Mouse (Mus musculus): ENCODE measurements around the gene Pkd1l3. TPM values are rescaled to one million over a fixed set of nuclear protein-coding genes. Genes with fewer than 3 reads are reported as not detected.

Gene Pkd1l3
- total and polyA plus RNA-seq, 3 experiments = 2.6 to 7.4 TPM; not detected in 1

GRCm38 (mm10) chr8:109628638-109629037 is 14.3 kb downstream of the Pkd1l3 start:
- no peak overlapping the region for H3K4me3 ChIP-seq (ENCODE audit: control insufficient read depth in 1 of 2, insufficient read depth in 1 of 2, low read depth in 2 of 2, low read length in 2 of 2)
- no peak overlapping the region for H3K9ac ChIP-seq (ENCODE audit: control insufficient read depth, low read depth, low read length, poor library complexity, severe bottlenecking)
- H3K79me2 ChIP-seq (ENCODE audit: control insufficient read depth, insufficient read depth, low read length, poor library complexity) = no peaks in the 10 kb centered on the region
- H3K9me3 ChIP-seq (replicated peaks; ENCODE audit: insufficient read depth, low read length) = no peaks in the 10 kb centered on the region
- no peak for TF ChIP-seq MAFK (IDR thresholded peaks at IDR 0.05; ENCODE audit: borderline replicate concordance, low read depth, low read length)
- no peak for TF ChIP-seq MEF2A (IDR thresholded peaks at IDR 0.05; ENCODE audit: extremely low read depth, insufficient replicate concordance, low read depth, low read length, poor library complexity, severe bottlenecking)
- no peak for TF ChIP-seq EP300 (IDR thresholded peaks at IDR 0.05; ENCODE audit: low read depth in 1 of 2, low read length in 2 of 2)
- TF ChIP-seq E2F4 (IDR thresholded peaks at IDR 0.05; ENCODE audit: borderline replicate concordance, low read depth, low read length) = no peak
- TF ChIP-seq JUND (IDR thresholded peaks at IDR 0.05; ENCODE audit: low read depth, low read length) = no peak
- TF ChIP-seq SMC3 (IDR thresholded peaks at IDR 0.05; ENCODE audit: low read depth, low read length) = no peak
- no peak for TF ChIP-seq NRF1 (IDR thresholded peaks at IDR 0.05; ENCODE audit: insufficient read depth, low read depth, low read length, poor library complexity, severe bottlenecking)
- TF ChIP-seq HCFC1 (IDR thresholded peaks at IDR 0.05; ENCODE audit: low read depth, low read length) = no peak
- no peak for TF ChIP-seq UBTF (IDR thresholded peaks at IDR 0.05; ENCODE audit: borderline replicate concordance, insufficient read depth, low read depth, low read length)
- TF ChIP-seq GABPA (IDR thresholded peaks at IDR 0.05; ENCODE audit: low read depth, low read length) = no peak
- TF ChIP-seq TBP (IDR thresholded peaks at IDR 0.05; ENCODE audit: low read depth, low read length) = no peak
- TF ChIP-seq POLR2A (IDR thresholded peaks at IDR 0.05; ENCODE audit: control insufficient read depth in 1 of 2, insufficient read depth in 1 of 2, low read depth in 1 of 2, low read length in 2 of 2, poor library complexity in 1 of 2) = no peak
- no peaks in the 10 kb centered on the region for H3K36me3 ChIP-seq (ENCODE audit: control insufficient read depth in 1 of 2, insufficient read depth in 2 of 2, low read length in 2 of 2)
- DNase-seq (ENCODE audit: low read depth, low spot score) = no peak
- H3K4me1 ChIP-seq (ENCODE audit: control insufficient read depth in 1 of 2, insufficient read depth in 2 of 2, low read length in 2 of 2) = no peaks in the 10 kb centered on the region; a peak in 1 of 4 replicates
- no peak overlapping the region for H3K27ac ChIP-seq (ENCODE audit: control insufficient read depth, low read depth, low read length)
- no peaks in the 10 kb centered on the region for H3K27me3 ChIP-seq (ENCODE audit: control insufficient read depth in 1 of 2, insufficient read depth in 2 of 2, low read length in 2 of 2)

DNA sequence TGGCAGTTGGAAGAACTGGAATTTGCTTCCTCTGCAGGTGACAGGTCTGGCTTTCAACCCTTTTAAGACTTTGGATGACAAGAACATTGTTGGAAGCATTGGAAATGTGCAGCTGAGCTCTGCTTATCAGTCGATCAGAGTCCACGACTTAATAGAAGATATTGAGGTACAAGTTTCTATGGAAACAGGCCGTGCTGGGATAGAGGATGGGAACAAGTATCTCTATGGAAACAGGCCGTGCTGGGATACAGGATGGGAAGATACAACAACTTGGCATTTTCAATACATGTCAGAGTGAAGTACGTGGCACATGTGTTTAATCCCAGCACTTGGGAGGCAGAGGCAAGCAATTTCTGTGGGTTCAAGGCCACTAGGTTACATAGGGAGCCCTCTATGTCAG is 18.2 kb downstream of the Pkd1l3 start:
- H3K36me3 ChIP-seq (ENCODE audit: control insufficient read depth in 1 of 2, insufficient read depth in 2 of 2, low read length in 2 of 2) = no peaks in the 10 kb centered on the region
- no peak overlapping the region for H3K27ac ChIP-seq (ENCODE audit: control insufficient read depth, low read depth, low read length)

GRCm38 (mm10) chr8:109635146-109635545 is 20.8 kb downstream of the Pkd1l3 start:
- H3K36me3 ChIP-seq (ENCODE audit: control insufficient read depth in 1 of 2, insufficient read depth in 2 of 2, low read length in 2 of 2) = no peaks in the 10 kb centered on the region
- TF ChIP-seq MEF2A (IDR thresholded peaks at IDR 0.05; ENCODE audit: extremely low read depth, insufficient replicate concordance, low read depth, low read length, poor library complexity, severe bottlenecking) = no peak
- no peak for TF ChIP-seq ELF1 (IDR thresholded peaks at IDR 0.05; ENCODE audit: low read depth, low read length)
- TF ChIP-seq EP300 (IDR thresholded peaks at IDR 0.05; ENCODE audit: low read depth in 1 of 2, low read length in 2 of 2) = no peak
- no peak for TF ChIP-seq E2F4 (IDR thresholded peaks at IDR 0.05; ENCODE audit: borderline replicate concordance, low read depth, low read length)
- no peak for TF ChIP-seq MAZ (IDR thresholded peaks at IDR 0.05; ENCODE audit: low read depth, low read length)
- TF ChIP-seq JUND (IDR thresholded peaks at IDR 0.05; ENCODE audit: low read depth, low read length) = no peak
- no peak for TF ChIP-seq CTCF (IDR thresholded peaks at IDR 0.05 in 2 of 3, conservative IDR thresholded peaks at IDR 0.05 in 1 of 3; ENCODE audit: control insufficient read depth in 1 of 3, insufficient read depth in 1 of 3, low read depth in 2 of 3, low read length in 3 of 3, poor library complexity in 1 of 3, severe bottlenecking in 1 of 3)
- TF ChIP-seq TAL1 (IDR thresholded peaks at IDR 0.05; ENCODE audit: low read length) = no peak

More for the DNA sequence above, 18.2 kb downstream of the Pkd1l3 start:
- Histone ChIP-seq H3K9ac (ENCODE audit: control insufficient read depth, low read depth, low read length, poor library complexity, severe bottlenecking) (no peak overlapping the region), H3K9me3 (replicated peaks; ENCODE audit: insufficient read depth, low read length) (no peaks in the 10 kb centered on the region), H3K27me3 (ENCODE audit: control insufficient read depth in 1 of 2, insufficient read depth in 2 of 2, low read length in 2 of 2) (no peaks in the 10 kb centered on the region), H3K4me1 (ENCODE audit: control insufficient read depth in 1 of 2, insufficient read depth in 2 of 2, low read length in 2 of 2) (no peaks in the 10 kb centered on the region; a peak in 1 of 4 replicates), H3K4me3 (ENCODE audit: control insufficient read depth in 1 of 2, insufficient read depth in 1 of 2, low read depth in 2 of 2, low read length in 2 of 2) (no peak overlapping the region), H3K79me2 (ENCODE audit: control insufficient read depth, insufficient read depth, low read length, poor library complexity) (no peaks in the 10 kb centered on the region)
- no peak for DNase-seq (ENCODE audit: low read depth, low spot score)
- no peak for TF ChIP-seq MEF2A (IDR thresholded peaks at IDR 0.05; ENCODE audit: extremely low read depth, insufficient replicate concordance, low read depth, low read length, poor library complexity, severe bottlenecking)
- TF ChIP-seq SMC3 (IDR thresholded peaks at IDR 0.05; ENCODE audit: low read depth, low read length) = no peak
- no peak for TF ChIP-seq ZC3H11A (IDR thresholded peaks at IDR 0.05; ENCODE audit: low read depth, low read length)

More at GRCm38 (mm10) chr8:109635146-109635545, 20.8 kb downstream of the Pkd1l3 start:
- H3K9ac ChIP-seq (ENCODE audit: control insufficient read depth, low read depth, low read length, poor library complexity, severe bottlenecking) = no peak overlapping the region
- H3K4me3 ChIP-seq (ENCODE audit: control insufficient read depth in 1 of 2, insufficient read depth in 1 of 2, low read depth in 2 of 2, low read length in 2 of 2) = no peak overlapping the region
- no peak for DNase-seq (ENCODE audit: low read depth, low spot score)
- no peak overlapping the region for H3K27ac ChIP-seq (ENCODE audit: control insufficient read depth, low read depth, low read length)
- no peaks in the 10 kb centered on the region for H3K9me3 ChIP-seq (replicated peaks; ENCODE audit: insufficient read depth, low read length)
- no peaks in the 10 kb centered on the region; a peak in 1 of 4 replicates for H3K4me1 ChIP-seq (ENCODE audit: control insufficient read depth in 1 of 2, insufficient read depth in 2 of 2, low read length in 2 of 2)
- no peaks in the 10 kb centered on the region for H3K79me2 ChIP-seq (ENCODE audit: control insufficient read depth, insufficient read depth, low read length, poor library complexity)
- H3K27me3 ChIP-seq (ENCODE audit: control insufficient read depth in 1 of 2, insufficient read depth in 2 of 2, low read length in 2 of 2) = no peaks in the 10 kb centered on the region
